Mouse (Mus musculus) heart, postnatal 0 days (tissue): Measurements from ENCODE around the gene Sowahd.

ENCODE experiments used
- CTCF ChIP-seq: IDR thresholded peaks from 2 replicates; pipeline ENCODE4 v1.5.1; 2016; ENCODE audit warnings: antibody characterized with exemption, control low read depth, low read depth
- EP300 ChIP-seq: IDR thresholded peaks from 2 replicates; pipeline ENCODE4 v1.6.1; 2016; ENCODE audit warnings: antibody characterized with exemption, low read depth

DNA sequence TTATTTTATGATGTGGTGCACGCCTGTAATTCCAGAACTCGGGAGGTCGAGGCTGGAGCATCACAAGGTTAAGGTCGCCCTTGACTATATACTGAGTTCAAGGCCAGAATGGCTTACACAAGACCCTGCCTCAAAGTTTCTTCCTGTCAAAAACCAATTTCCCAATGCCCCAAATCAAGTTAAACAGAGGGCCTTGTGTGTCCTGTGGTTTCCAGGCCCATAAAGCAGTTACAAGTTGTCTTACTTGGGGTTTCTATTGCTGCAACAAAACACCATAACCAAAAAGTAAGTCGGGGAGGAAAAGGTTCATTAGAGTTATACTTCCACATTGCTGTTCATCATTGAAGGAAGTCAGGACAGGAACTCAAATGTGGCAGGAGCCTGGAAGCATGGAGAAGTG, 20.1 kb downstream of the Sowahd start:
- no peak for TF ChIP-seq CTCF
- no peak for TF ChIP-seq EP300
